Mouse (Mus musculus) heart, embryonic 11.5 days (tissue): Measurements from ENCODE around the gene Bcl7b. TPM values are rescaled to one million over a fixed set of nuclear protein-coding genes. Genes with fewer than 3 reads are reported as not detected.

Experiments used
- ATAC-seq: fragments of 200-750 bp; cut with Nextera tagmentation; replicated peaks from 2 replicates; pipeline ENCODE4 v1.8.0; 2017; ENCODE audit warnings: moderate library complexity; ENCODE audit not compliant: insufficient number of reproducible peaks, low FRiP score, low TSS enrichment
- H3K27ac ChIP-seq: fragments of 300-500 bp; sonication (generic); 2 replicates; pipeline ENCODE4 v1.5.1; 2014; ENCODE audit warnings: mild to moderate bottlenecking, low read depth, low read length
- H3K27me3 ChIP-seq: fragments of 300-500 bp; sonication (generic); 2 replicates; pipeline ENCODE4 v1.6.1; 2014; ENCODE audit warnings: mild to moderate bottlenecking, low read length, mixed read lengths; ENCODE audit not compliant: control insufficient read depth, insufficient read depth
- H3K36me3 ChIP-seq: fragments of 300-500 bp; sonication (generic); 2 replicates; pipeline ENCODE4 v1.6.1; 2014; ENCODE audit warnings: mild to moderate bottlenecking, low read length, moderate library complexity, mixed read lengths; ENCODE audit not compliant: control insufficient read depth, insufficient read depth
- H3K4me1 ChIP-seq: fragments of 300-500 bp; sonication (generic); 2 replicates; pipeline ENCODE4 v1.6.1; 2014; ENCODE audit warnings: low read length; ENCODE audit not compliant: control insufficient read depth, insufficient read depth
- H3K4me2 ChIP-seq: fragments of 300-500 bp; sonication (generic); 2 replicates; pipeline ENCODE4 v1.6.1; 2014; ENCODE audit warnings: mild to moderate bottlenecking, moderate library complexity
- H3K4me3 ChIP-seq: fragments of 300-500 bp; sonication (generic); 2 replicates; pipeline ENCODE4 v1.5.1; 2014; ENCODE audit warnings: low read depth, low read length
- H3K9ac ChIP-seq: fragments of 300-500 bp; sonication (generic); 2 replicates; pipeline ENCODE4 v1.6.1; 2014; ENCODE audit warnings: mild to moderate bottlenecking, low read depth, low read length, moderate library complexity
- H3K9me3 ChIP-seq: fragments of 300-500 bp; sonication (generic); replicated peaks from 2 replicates; pipeline ENCODE4 v1.6.1; 2016; ENCODE audit warnings: low read length; ENCODE audit not compliant: control insufficient read depth
- WGBS: fragments of 180-500 bp; shearing (Covaris S2); extraction: QIAGEN DNeasy Blood & Tissue Kit; methylation state at CpG from one replicate; pipeline ENCODE4 v1.1.7; 2014; ENCODE audit not compliant: insufficient replicate concordance; 5-methylcytosine and 5-hydroxymethylcytosine counted together
- polyA plus RNA-seq: library from polyadenylated mRNA; unstranded; fragments of >200 nt; fragmentation: Nextera tagmentation; extraction: Ambion mirVana; gene quantifications from 2 replicates; pipeline ENCODE4 v1.2.1, GENCODE M21; 2014

Bcl7b gene
- polyA plus RNA-seq, 1 experiment from 2014 or later, result 32.3 TPM

DNA sequence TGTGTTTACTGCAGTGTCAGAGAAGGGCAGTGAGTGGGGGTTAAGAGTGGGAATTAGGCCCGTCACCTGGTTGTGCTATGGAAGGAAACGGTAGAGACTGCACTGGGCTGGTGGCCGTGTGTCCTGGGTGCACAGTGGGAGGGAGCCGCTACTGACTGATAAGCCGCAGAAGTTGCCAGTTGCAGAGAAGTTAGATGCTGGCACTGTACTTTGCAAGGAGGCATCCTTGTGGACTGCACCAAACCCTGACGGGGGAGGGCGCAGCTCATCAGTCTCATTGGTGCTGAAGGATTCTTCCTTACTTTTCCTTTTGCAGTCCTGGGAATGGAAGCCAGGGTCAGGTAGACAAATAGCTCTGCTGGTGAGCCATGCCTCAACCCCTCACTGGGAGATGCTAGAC lies 6.4 kb upstream of the Bcl7b start:
- 72% methylated on average over 7 of the region's 7 CpGs for WGBS
- no peaks in the 10 kb centered on the region for H3K9me3 ChIP-seq
- H3K36me3 ChIP-seq, result peaks cover 38% of the 10 kb centered on the region
- H3K4me3 ChIP-seq, result no peak overlapping the region
- H3K27ac ChIP-seq, result no peak overlapping the region
- no peaks in the 10 kb centered on the region for H3K27me3 ChIP-seq
- H3K4me2 ChIP-seq, result no peak overlapping the region
- no peaks in the 10 kb centered on the region for H3K4me1 ChIP-seq
- no peak overlapping the region for H3K9ac ChIP-seq
- ATAC-seq, result no peak

DNA sequence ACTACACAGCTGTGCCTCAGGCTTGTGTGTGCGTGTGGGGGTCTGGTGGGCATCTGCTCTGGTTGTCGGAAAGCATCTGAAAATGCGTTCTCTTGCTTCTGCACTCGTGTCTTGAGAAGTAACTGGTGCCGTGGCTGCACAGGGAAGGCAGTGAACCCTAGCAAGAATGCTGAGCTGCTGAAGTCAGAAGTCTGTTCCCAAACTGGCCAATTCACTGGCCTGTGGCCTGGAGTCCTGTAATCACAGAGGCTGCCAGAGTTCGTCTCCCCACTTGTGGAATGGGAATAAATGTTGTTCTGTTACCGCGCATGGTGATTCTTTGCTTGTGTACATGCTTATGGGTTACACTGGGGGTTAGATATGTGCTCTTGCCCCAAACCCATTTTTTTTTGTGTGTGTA lies 5.7 kb upstream of the Bcl7b start:
- ATAC-seq, result no peak
- no peaks in the 10 kb centered on the region for H3K9me3 ChIP-seq
- H3K4me2 ChIP-seq, result no peak overlapping the region
- no peak overlapping the region for H3K27ac ChIP-seq
- no peaks in the 10 kb centered on the region for H3K27me3 ChIP-seq
- 92% methylated on average over 8 of the region's 8 CpGs for WGBS
- peaks cover 33% of the 10 kb centered on the region for H3K36me3 ChIP-seq
- no peak overlapping the region for H3K9ac ChIP-seq
- H3K4me1 ChIP-seq, result no peaks in the 10 kb centered on the region
- H3K4me3 ChIP-seq, result no peak overlapping the region

DNA sequence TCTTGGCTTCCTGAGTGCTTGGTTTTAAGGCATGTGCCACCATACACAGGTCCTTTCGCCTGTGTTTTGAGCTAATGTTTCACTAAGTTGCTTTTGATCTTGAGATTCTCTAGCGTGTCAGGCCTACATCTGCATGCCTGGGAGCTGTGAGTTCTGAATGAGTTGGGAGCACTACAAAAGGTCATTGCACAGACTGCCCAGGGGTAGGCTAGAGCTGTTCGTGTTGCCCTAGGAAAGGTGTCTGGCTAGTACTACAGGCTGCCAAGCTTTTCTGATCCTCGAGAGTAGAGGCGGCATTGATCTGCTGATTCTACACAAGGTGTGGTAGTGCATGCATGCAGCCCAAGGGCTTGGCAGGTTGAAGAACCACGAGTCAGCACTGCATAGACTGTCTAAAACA lies 5.3 kb upstream of the Bcl7b start:
- Histone ChIP-seq H3K36me3 (peaks cover 30% of the 10 kb centered on the region), H3K4me1 (peaks cover under 1% of the 10 kb centered on the region; the same call in 1 of the 2 replicates), H3K9ac (no peak overlapping the region), H3K27ac (no peak overlapping the region), H3K4me2 (no peak overlapping the region), H3K27me3 (no peaks in the 10 kb centered on the region), H3K4me3 (no peak overlapping the region), H3K9me3 (no peaks in the 10 kb centered on the region)
- no peak for ATAC-seq
- WGBS, result 92% methylated on average over 6 of the region's 6 CpGs

DNA sequence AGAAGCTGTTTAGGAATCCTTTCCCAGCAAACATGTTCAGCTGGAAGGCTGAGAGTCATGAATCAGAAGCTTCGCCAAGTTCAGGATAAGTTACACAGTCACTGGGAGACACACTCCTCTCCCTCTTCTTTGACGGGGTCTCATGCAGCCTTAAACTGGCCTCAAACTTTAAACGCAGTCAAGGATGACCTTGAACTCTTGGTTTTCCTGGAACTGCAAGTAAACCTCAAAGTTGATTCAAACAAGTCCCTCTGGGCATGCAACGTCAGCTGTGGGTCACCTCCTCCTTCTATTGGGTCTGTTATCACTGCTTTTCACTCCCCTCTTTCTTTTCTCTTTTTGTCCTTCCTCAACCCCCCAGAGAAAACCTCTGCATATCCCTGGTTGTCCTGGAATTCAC lies 1.2 kb upstream of the Bcl7b start:
- 86% methylated on average over 4 of the region's 4 CpGs for WGBS
- Histone ChIP-seq H3K27me3 (no peaks in the 10 kb centered on the region), H3K4me1 (peaks cover 7% of the 10 kb centered on the region), H3K9ac (no peak overlapping the region), H3K9me3 (no peaks in the 10 kb centered on the region), H3K4me3 (no peak overlapping the region), H3K27ac (no peak overlapping the region), H3K4me2 (no peak overlapping the region), H3K36me3 (no peaks in the 10 kb centered on the region)
- no peak for ATAC-seq

DNA sequence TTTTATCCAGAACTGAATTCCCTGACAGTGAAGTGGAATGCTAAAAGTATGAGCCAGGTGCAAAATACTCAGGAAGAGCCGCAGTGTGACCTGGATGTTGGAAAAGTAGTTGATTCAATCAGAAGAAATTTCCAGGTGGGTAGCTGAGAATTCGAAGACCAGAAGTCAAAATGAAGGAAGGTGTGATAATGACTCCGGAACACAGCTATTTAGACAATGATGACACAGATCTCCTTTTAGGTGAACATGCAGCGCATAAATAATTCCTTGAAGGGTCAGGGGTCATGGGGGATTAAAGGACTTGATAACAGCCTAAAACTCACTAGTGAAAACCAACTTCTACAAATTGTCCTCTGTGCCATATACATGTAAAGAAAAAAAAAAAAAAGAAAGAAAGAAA lies 614 bp upstream of the Bcl7b start:
- H3K27ac ChIP-seq, result no peak overlapping the region
- no peak overlapping the region for H3K9ac ChIP-seq
- no peak overlapping the region for H3K4me2 ChIP-seq
- H3K27me3 ChIP-seq, result no peaks in the 10 kb centered on the region
- no peaks in the 10 kb centered on the region for H3K9me3 ChIP-seq
- no peak for ATAC-seq
- H3K4me3 ChIP-seq, result no peak overlapping the region
- peaks cover 1% of the 10 kb centered on the region; the same call in 1 of the 2 replicates for H3K36me3 ChIP-seq
- peaks cover 7% of the 10 kb centered on the region for H3K4me1 ChIP-seq
- 94% methylated on average over 4 of the region's 4 CpGs for WGBS

DNA sequence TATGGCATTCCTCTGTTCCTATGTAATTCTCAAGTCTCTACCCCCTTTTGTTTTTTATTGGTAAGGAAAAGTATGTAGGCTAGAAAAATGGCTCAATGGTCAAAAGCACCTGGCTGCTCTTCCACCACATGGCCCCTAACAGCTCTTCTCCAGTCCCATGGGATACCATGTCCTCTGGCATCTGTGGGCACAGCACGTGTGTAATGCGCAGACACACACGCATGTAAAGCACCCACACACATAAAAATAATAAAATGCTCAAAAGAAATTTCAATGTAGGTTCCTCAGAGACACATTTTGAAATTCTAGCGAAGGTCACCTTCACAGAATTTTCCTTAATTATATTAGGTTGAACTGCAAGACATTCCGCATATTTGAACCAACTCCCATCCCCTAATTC lies 1.4 kb downstream of the Bcl7b start:
- WGBS, result 87% methylated on average over 5 of the region's 5 CpGs
- Histone ChIP-seq H3K27me3 (no peaks in the 10 kb centered on the region), H3K27ac (no peak overlapping the region), H3K4me1 (peaks cover 7% of the 10 kb centered on the region), H3K9me3 (no peaks in the 10 kb centered on the region), H3K36me3 (peaks cover 7% of the 10 kb centered on the region), H3K9ac (peak overlapping the region; percentile 97), H3K4me3 (peak overlapping the region; percentile 81), H3K4me2 (peak overlapping the region; percentile 97)
- no peak for ATAC-seq

DNA sequence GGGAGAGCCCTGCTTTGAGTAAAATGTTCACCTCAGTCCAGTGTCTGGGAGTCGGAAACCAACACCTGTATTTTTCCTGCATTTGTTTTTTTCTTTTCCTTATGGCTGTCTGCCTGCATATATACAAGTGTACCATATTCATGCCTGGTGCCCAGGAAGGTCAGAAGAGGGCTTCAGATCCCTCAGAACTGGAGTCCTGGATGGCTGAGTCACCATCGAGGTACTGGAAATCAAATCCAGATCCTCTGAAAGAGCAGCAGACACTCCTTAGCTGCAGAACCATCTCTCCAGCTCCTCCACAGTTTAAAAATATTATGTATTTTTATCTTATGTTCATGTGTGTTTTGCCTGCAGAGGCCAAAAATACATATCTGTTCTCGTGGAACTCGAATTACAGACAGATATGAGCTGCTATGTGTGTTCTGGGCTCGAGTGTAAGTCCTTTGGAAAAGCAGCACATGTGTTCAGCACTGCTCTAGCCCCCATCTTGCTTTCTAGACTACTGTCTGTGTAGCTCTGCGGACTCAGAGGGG lies 3.7 kb downstream of the Bcl7b start:
- Histone ChIP-seq H3K4me3 (no peak overlapping the region), H3K4me1 (peaks cover 7% of the 10 kb centered on the region), H3K27ac (no peak overlapping the region), H3K9ac (no peak overlapping the region), H3K27me3 (no peaks in the 10 kb centered on the region), H3K4me2 (no peak overlapping the region), H3K36me3 (peaks cover 13% of the 10 kb centered on the region), H3K9me3 (no peaks in the 10 kb centered on the region)
- WGBS, result 89% methylated on average over 6 of the region's 6 CpGs
- no peak for ATAC-seq

DNA sequence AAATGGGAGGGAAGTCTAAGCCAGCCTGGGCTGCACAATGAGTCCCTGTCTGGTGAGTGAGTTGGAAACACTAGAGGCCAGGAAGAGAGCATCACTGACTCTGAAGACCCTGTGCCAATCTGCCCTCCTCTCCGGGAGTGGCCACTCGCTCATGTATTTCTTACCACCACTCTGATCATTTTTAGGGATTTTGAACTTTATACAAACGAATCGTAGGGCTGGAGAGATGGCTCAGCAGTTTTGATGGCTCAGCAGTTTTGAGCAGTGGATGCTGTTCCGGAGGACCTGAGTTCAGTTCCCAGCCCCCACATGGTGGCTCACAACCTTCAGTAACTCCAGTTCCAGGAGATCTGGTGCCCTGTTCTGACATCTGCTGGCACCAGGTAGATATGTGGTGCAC lies 4.9 kb downstream of the Bcl7b start:
- 91% methylated on average over 5 of the region's 5 CpGs for WGBS
- Histone ChIP-seq H3K9me3 (no peaks in the 10 kb centered on the region), H3K4me1 (peaks cover 7% of the 10 kb centered on the region), H3K9ac (no peak overlapping the region), H3K27ac (no peak overlapping the region), H3K27me3 (no peaks in the 10 kb centered on the region), H3K36me3 (peaks cover 20% of the 10 kb centered on the region), H3K4me3 (no peak overlapping the region), H3K4me2 (no peak overlapping the region)
- no peak for ATAC-seq

DNA sequence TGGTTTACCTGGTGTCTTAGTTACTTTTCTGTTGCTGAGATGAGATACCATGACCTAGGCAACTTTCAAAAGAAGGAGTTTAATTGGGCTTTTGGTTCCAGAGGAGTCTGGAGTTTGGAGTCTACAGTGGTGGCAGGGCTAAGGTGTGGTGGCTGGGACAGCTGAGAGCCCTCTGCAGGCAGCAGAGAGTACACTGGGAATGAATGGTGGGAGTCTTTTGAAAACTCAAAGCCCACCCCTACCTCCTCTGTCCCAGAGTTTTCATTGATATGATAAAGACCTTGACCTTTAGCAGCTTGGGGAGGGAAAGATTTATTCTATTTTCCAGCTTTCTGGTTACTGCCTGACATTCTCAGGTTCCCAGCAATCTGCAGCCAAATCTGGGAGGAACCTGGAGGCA lies 7.0 kb downstream of the Bcl7b start:
- no peak for ATAC-seq
- Histone ChIP-seq H3K36me3 (peaks cover 26% of the 10 kb centered on the region), H3K27ac (no peak overlapping the region), H3K4me2 (no peak overlapping the region), H3K27me3 (no peaks in the 10 kb centered on the region), H3K4me3 (no peak overlapping the region), H3K9me3 (no peaks in the 10 kb centered on the region), H3K4me1 (0 out of 2 replicates have a peak, but pooled peaks cover 2% of the 10 kb centered on the region), H3K9ac (no peak overlapping the region)
